Mouse (Mus musculus): ENCODE results near the gene Farp1.

GRCm38 (mm10) chr14:121038676-121039075 lies 3.7 kb downstream of the Farp1 start:
- TF ChIP-seq EP300 (IDR thresholded peaks at IDR 0.05; ENCODE audit: insufficient read depth, low read depth, low read length) = no peak
- TF ChIP-seq CTCF (IDR thresholded peaks at IDR 0.05) = no peak

Data from heart, adult 2 months (tissue).